Mouse (Mus musculus): ENCODE measurements around the gene Josd2. TPM values are rescaled to one million over a fixed set of nuclear protein-coding genes. Genes with fewer than 3 reads are reported as not detected.

Gene Josd2
- polyA plus RNA-seq, 1 experiment from 2014 or later, result 45.2 TPM

- no peak overlapping the region for H3K9ac ChIP-seq (replicated peaks)
- H3K27ac ChIP-seq (replicated peaks), result no peak overlapping the region
- no peak overlapping the region for H3K4me3 ChIP-seq (replicated peaks)
- ATAC-seq (ENCODE audit: low FRiP score), result no peak
- H3K4me1 ChIP-seq, result peaks cover 20% of the 10 kb centered on the region
- H3K4me2 ChIP-seq, result no peak overlapping the region
- 93% methylated on average over 1 of the region's 1 CpGs for WGBS
- no peaks in the 10 kb centered on the region for H3K9me3 ChIP-seq (replicated peaks)
- H3K27me3 ChIP-seq (replicated peaks), result no peaks in the 10 kb centered on the region
- H3K36me3 ChIP-seq, result peaks cover 56% of the 10 kb centered on the region
Observed at GRCm38 (mm10) chr7:44456302-44456701, 11.5 kb upstream of the Josd2 start.

- H3K4me1 ChIP-seq, result peaks cover 27% of the 10 kb centered on the region
Observed at GRCm38 (mm10) chr7:44460067-44460466, 7.7 kb upstream of the Josd2 start.

GRCm38 (mm10) chr7:44460767-44461502 lies 6.8 kb upstream of the Josd2 start:
- no peak overlapping the region for H3K9ac ChIP-seq (replicated peaks)
- H3K27ac ChIP-seq (replicated peaks), result no peak overlapping the region
- 75% methylated on average over 31 of the region's 31 CpGs for WGBS
- peaks cover 74% of the 10 kb centered on the region for H3K36me3 ChIP-seq
- H3K4me2 ChIP-seq, result no peak overlapping the region
- H3K9me3 ChIP-seq (replicated peaks), result no peaks in the 10 kb centered on the region
- no peaks in the 10 kb centered on the region; the same call in 1 of the 2 replicates for H3K27me3 ChIP-seq (replicated peaks)
- H3K4me3 ChIP-seq (replicated peaks), result no peak overlapping the region
- peaks cover 33% of the 10 kb centered on the region for H3K4me1 ChIP-seq
- ATAC-seq (ENCODE audit: low FRiP score), result no peak

More at GRCm38 (mm10) chr7:44460067-44460466, 7.7 kb upstream of the Josd2 start:
- Histone ChIP-seq H3K9me3 (replicated peaks) (no peaks in the 10 kb centered on the region), H3K9ac (replicated peaks) (no peak overlapping the region), H3K4me2 (no peak overlapping the region), H3K36me3 (peaks cover 74% of the 10 kb centered on the region), H3K27me3 (replicated peaks) (no peaks in the 10 kb centered on the region; the same call in 1 of the 2 replicates), H3K27ac (replicated peaks) (no peak overlapping the region), H3K4me3 (replicated peaks) (no peak overlapping the region)
- WGBS, result 75% methylated on average over 6 of the region's 6 CpGs
- no peak for ATAC-seq (ENCODE audit: low FRiP score)

GRCm38 (mm10) chr7:44461503-44462217 lies 6.1 kb upstream of the Josd2 start:
- Histone ChIP-seq H3K27me3 (replicated peaks) (no peaks in the 10 kb centered on the region; the same call in 1 of the 2 replicates), H3K9me3 (replicated peaks) (no peaks in the 10 kb centered on the region), H3K4me1 (peaks cover 34% of the 10 kb centered on the region), H3K27ac (replicated peaks) (no peak overlapping the region), H3K36me3 (peaks cover 70% of the 10 kb centered on the region), H3K4me2 (no peak overlapping the region), H3K9ac (replicated peaks) (no peak overlapping the region), H3K4me3 (replicated peaks) (no peak overlapping the region)
- ATAC-seq (ENCODE audit: low FRiP score), result no peak
- WGBS, result 60% methylated on average over 55 of the region's 57 CpGs

- Histone ChIP-seq H3K27ac (replicated peaks) (no peak overlapping the region; the same call in 1 of the 2 replicates), H3K9ac (replicated peaks) (no peak overlapping the region), H3K36me3 (peaks cover 62% of the 10 kb centered on the region), H3K4me3 (replicated peaks) (no peak overlapping the region), H3K9me3 (replicated peaks) (no peaks in the 10 kb centered on the region), H3K27me3 (replicated peaks) (no peaks in the 10 kb centered on the region; the same call in 1 of the 2 replicates), H3K4me2 (peak overlapping the region; percentile 11; the same call in 1 of the 2 replicates), H3K4me1 (peaks cover 42% of the 10 kb centered on the region)
- WGBS, result 22% methylated on average over 75 of the region's 77 CpGs
- ATAC-seq (ENCODE audit: low FRiP score), result no peak
Observed at GRCm38 (mm10) chr7:44462218-44463055, 5.3 kb upstream of the Josd2 start.

GRCm38 (mm10) chr7:44463056-44463425 lies 4.7 kb upstream of the Josd2 start:
- no peaks in the 10 kb centered on the region; the same call in 1 of the 2 replicates for H3K27me3 ChIP-seq (replicated peaks)
- H3K36me3 ChIP-seq, result peaks cover 57% of the 10 kb centered on the region
- H3K4me1 ChIP-seq, result peaks cover 44% of the 10 kb centered on the region
- H3K4me2 ChIP-seq, result no peak overlapping the region
- no peaks in the 10 kb centered on the region for H3K9me3 ChIP-seq (replicated peaks)
- WGBS, result 38% methylated on average over 8 of the region's 8 CpGs
- H3K4me3 ChIP-seq (replicated peaks), result no peak overlapping the region
- ATAC-seq (ENCODE audit: low FRiP score), result no peak
- H3K9ac ChIP-seq (replicated peaks), result no peak overlapping the region
- peak overlapping the region; percentile 91 for H3K27ac ChIP-seq (replicated peaks)

GRCm38 (mm10) chr7:44463556-44464225 lies 4.1 kb upstream of the Josd2 start:
- WGBS, result 79% methylated on average over 10 of the region's 10 CpGs
- peaks cover 50% of the 10 kb centered on the region for H3K36me3 ChIP-seq
- peak overlapping the region; percentile 91 for H3K27ac ChIP-seq (replicated peaks)
- H3K27me3 ChIP-seq (replicated peaks), result no peaks in the 10 kb centered on the region; the same call in 1 of the 2 replicates
- H3K4me1 ChIP-seq, result peaks cover 49% of the 10 kb centered on the region
- no peak overlapping the region for H3K4me3 ChIP-seq (replicated peaks)
- H3K9ac ChIP-seq (replicated peaks), result 0 out of 2 replicates have a peak overlapping the region, but pooled peaks have one; percentile 17
- H3K4me2 ChIP-seq, result no peak overlapping the region
- H3K9me3 ChIP-seq (replicated peaks), result no peaks in the 10 kb centered on the region
- ATAC-seq (ENCODE audit: low FRiP score), result no peak

- no peak for ATAC-seq (ENCODE audit: low FRiP score)
- WGBS, result 8% methylated on average over 4 of the region's 4 CpGs
- Histone ChIP-seq H3K27ac (replicated peaks) (peak overlapping the region; percentile 91), H3K9me3 (replicated peaks) (no peaks in the 10 kb centered on the region), H3K36me3 (peaks cover 44% of the 10 kb centered on the region), H3K4me1 (peaks cover 57% of the 10 kb centered on the region), H3K4me3 (replicated peaks) (no peak overlapping the region), H3K27me3 (replicated peaks) (no peaks in the 10 kb centered on the region; the same call in 1 of the 2 replicates), H3K4me2 (no peak overlapping the region), H3K9ac (replicated peaks) (no peak overlapping the region)
Observed at GRCm38 (mm10) chr7:44464511-44464910, 3.3 kb upstream of the Josd2 start.

GRCm38 (mm10) chr7:44465111-44465510 lies 2.7 kb upstream of the Josd2 start, which contains the start of gene Aspdh:
Gene Aspdh (plus strand): TSS chr7:44465391.
- H3K9me3 ChIP-seq (replicated peaks), result no peaks in the 10 kb centered on the region
- H3K27ac ChIP-seq (replicated peaks), result peak within 1 kb of the TSS; percentile 91
- 29% methylated on average over 2 of the region's 2 CpGs for WGBS
- peaks cover 61% of the 10 kb centered on the region for H3K4me1 ChIP-seq
- H3K36me3 ChIP-seq, result peaks cover 38% of the 10 kb centered on the region
- H3K9ac ChIP-seq (replicated peaks), result 0 out of 2 replicates have a peak within 1 kb of the TSS, but pooled peaks have one; percentile 17
- no peak within 1 kb of the TSS for H3K4me3 ChIP-seq (replicated peaks)
- H3K27me3 ChIP-seq (replicated peaks), result no peaks in the 10 kb centered on the region; the same call in 1 of the 2 replicates
- no peak within 1 kb of the TSS for H3K4me2 ChIP-seq
- no peak for ATAC-seq (ENCODE audit: low FRiP score)

- WGBS, result 86% methylated on average over 10 of the region's 10 CpGs
- Histone ChIP-seq H3K9me3 (replicated peaks) (no peaks in the 10 kb centered on the region), H3K4me1 (peaks cover 61% of the 10 kb centered on the region), H3K27me3 (replicated peaks) (no peaks in the 10 kb centered on the region; the same call in 1 of the 2 replicates), H3K36me3 (peaks cover 28% of the 10 kb centered on the region), H3K27ac (replicated peaks) (peak overlapping the region; percentile 91), H3K4me3 (replicated peaks) (no peak overlapping the region), H3K4me2 (no peak overlapping the region), H3K9ac (replicated peaks) (no peak overlapping the region; the same call in 1 of the 2 replicates)
- ATAC-seq (ENCODE audit: low FRiP score), result no peak
Observed at GRCm38 (mm10) chr7:44466006-44466887, 1.5 kb upstream of the Josd2 start.
